In genomic region chr5:9373341-9373740, GRCm38 (mm10) we compare ENCODE assay signal across 27 mouse cellular contexts.
"Had no signal": no experiment of that assay in that cellular context is flagged by ENCODE, and none has a peak within 500 bp of the region (broad histone marks: within the 10 kb centered on the region; RNA-seq: fewer than 3 reads in every experiment).

No protein-coding gene starts in this region.

- DNase-seq: gastrocnemius, postnatal 14 days; gastrocnemius, postnatal 36 days; heart, adult 11 months; heart, adult 2 months; heart, postnatal 14 days; heart, postnatal 36 days; kidney, adult 11 months; kidney, adult 2 months; kidney, adult 9 months; kidney, postnatal 14 days; kidney, postnatal 36 days; layer of hippocampus, adult 9-11 months; layer of hippocampus, postnatal 36 days; left cerebral cortex, postnatal 4 days; liver, embryonic 13.5 days had no signal

- H3K27me3 ChIP-seq: heart, embryonic 13.5 days; heart, embryonic 15.5 days; hindbrain, embryonic 13.5 days; hindbrain, embryonic 15.5 days; kidney, embryonic 15.5 days; limb, embryonic 13.5 days; limb, embryonic 15.5 days; liver, embryonic 13.5 days had no signal

- H3K27ac ChIP-seq: heart, adult 2 months; heart, embryonic 13.5 days; heart, embryonic 15.5 days; hindbrain, embryonic 13.5 days; hindbrain, embryonic 15.5 days; hindbrain, postnatal 0 days; kidney, embryonic 15.5 days; kidney, postnatal 0 days; left cerebral cortex, adult 2 months; limb, embryonic 13.5 days; limb, embryonic 15.5 days; liver, embryonic 13.5 days had no signal

- H3K9ac ChIP-seq: heart, embryonic 13.5 days; heart, embryonic 15.5 days; hindbrain, embryonic 13.5 days; hindbrain, embryonic 15.5 days; kidney, embryonic 15.5 days; limb, embryonic 13.5 days; limb, embryonic 15.5 days; liver, embryonic 13.5 days had no signal

- H3K9me3 ChIP-seq: heart, embryonic 13.5 days; heart, embryonic 15.5 days; hindbrain, embryonic 13.5 days; hindbrain, embryonic 15.5 days; kidney, embryonic 15.5 days; limb, embryonic 13.5 days; limb, embryonic 15.5 days; liver, embryonic 13.5 days had no signal

- H3K36me3 ChIP-seq: heart, embryonic 13.5 days; heart, embryonic 15.5 days; hindbrain, embryonic 13.5 days; hindbrain, embryonic 15.5 days; kidney, embryonic 15.5 days; limb, embryonic 13.5 days; limb, embryonic 15.5 days; liver, embryonic 13.5 days had no signal

- H3K4me2 ChIP-seq: heart, embryonic 11.5 days; heart, embryonic 13.5 days; heart, embryonic 15.5 days; hindbrain, embryonic 13.5 days; hindbrain, embryonic 15.5 days; kidney, embryonic 15.5 days; limb, embryonic 13.5 days; limb, embryonic 15.5 days; liver, embryonic 13.5 days had no signal

- H3K4me3 ChIP-seq: heart, adult 2 months; heart, embryonic 13.5 days; heart, embryonic 15.5 days; hindbrain, embryonic 13.5 days; hindbrain, embryonic 15.5 days; kidney, embryonic 15.5 days; left cerebral cortex, adult 2 months; limb, embryonic 13.5 days; limb, embryonic 15.5 days; liver, embryonic 13.5 days had no signal

- ATAC-seq: hindbrain, postnatal 0 days; intestine, embryonic 16.5 days had no signal

- H3K4me1 ChIP-seq: heart, embryonic 13.5 days; heart, embryonic 15.5 days; kidney, embryonic 15.5 days; limb, embryonic 13.5 days; limb, embryonic 15.5 days; liver, embryonic 13.5 days had no signal
